Mouse (Mus musculus) hindbrain, embryonic 15.5 days (tissue): ENCODE data around the gene Ahdc1. TPM values are rescaled to one million over a fixed set of nuclear protein-coding genes. Genes with fewer than 3 reads are reported as not detected.
"Not testable (repeated sequence)": the region's sequence is repeated elsewhere in the genome, so short reads cannot be mapped to it uniquely, and the experiment has no call there.

Source experiments
- ATAC-seq: fragments of 200-750 bp; cut with Nextera tagmentation; 2 replicates; pipeline ENCODE4 v1.8.0; 2017; ENCODE audit warnings: low read depth, moderate number of reproducible peaks, moderate TSS enrichment; ENCODE audit not compliant: low FRiP score
- H3K27ac ChIP-seq: fragments of 300-500 bp; sonication (generic); replicated peaks from 2 replicates; pipeline ENCODE4 v1.5.1; 2015; ENCODE audit warnings: mild to moderate bottlenecking, inconsistent platforms
- H3K27me3 ChIP-seq: fragments of 300-500 bp; sonication (generic); 2 replicates; pipeline ENCODE4 v1.6.1; 2015; ENCODE audit warnings: control low read depth, inconsistent platforms
- H3K36me3 ChIP-seq: fragments of 300-500 bp; sonication (generic); 2 replicates; pipeline ENCODE4 v1.6.1; 2015; ENCODE audit warnings: control low read depth, inconsistent platforms
- H3K4me1 ChIP-seq: fragments of 300-500 bp; sonication (generic); replicated peaks from 2 replicates; pipeline ENCODE4 v1.6.1; 2015; ENCODE audit warnings: control low read depth, inconsistent platforms
- H3K4me2 ChIP-seq: fragments of 300-500 bp; sonication (generic); 2 replicates; pipeline ENCODE4 v1.6.1; 2015; ENCODE audit warnings: moderate library complexity, mild to moderate bottlenecking, inconsistent platforms
- H3K4me3 ChIP-seq: fragments of 300-500 bp; sonication (generic); 2 replicates; pipeline ENCODE4 v1.5.1; 2015; ENCODE audit warnings: mild to moderate bottlenecking, inconsistent platforms
- H3K9ac ChIP-seq: fragments of 300-500 bp; sonication (generic); 2 replicates; pipeline ENCODE4 v1.6.1; 2015; ENCODE audit warnings: inconsistent platforms
- H3K9me3 ChIP-seq: fragments of 300-500 bp; sonication (generic); 2 replicates; pipeline ENCODE4 v1.6.1; 2016; ENCODE audit warnings: control low read depth, inconsistent platforms
- WGBS: fragments of 180-500 bp; shearing (Covaris S2); methylation state at CpG from one replicate; pipeline ENCODE4 v1.1.7; 2015; 5-methylcytosine and 5-hydroxymethylcytosine counted together
- polyA plus RNA-seq: library from polyadenylated mRNA; unstranded; fragments of >200 nt; fragmentation: Nextera tagmentation; extraction: Ambion mirVana; gene quantifications from 2 replicates; pipeline ENCODE4 v1.2.1, GENCODE M21; 2015

The Ahdc1 gene
- polyA plus RNA-seq, 1 experiment from 2014 or later = 13.9 TPM

GRCm38 (mm10) chr4:133003316-133004018, 7.6 kb upstream of the Ahdc1 start:
- WGBS = 42% methylated on average over 21 of the region's 21 CpGs
- Histone ChIP-seq H3K9ac (no peak overlapping the region), H3K27ac (peak overlapping the region; percentile 46; the same call in 1 of the 2 replicates), H3K36me3 (no peaks in the 10 kb centered on the region), H3K4me2 (no peak overlapping the region), H3K4me3 (no peak overlapping the region), H3K27me3 (no peaks in the 10 kb centered on the region), H3K9me3 (no peaks in the 10 kb centered on the region), H3K4me1 (peaks cover 18% of the 10 kb centered on the region)
- no peak for ATAC-seq

GRCm38 (mm10) chr4:133005233-133005632, 5.8 kb upstream of the Ahdc1 start:
- no peak overlapping the region for H3K27ac ChIP-seq
- H3K4me3 ChIP-seq = no peak overlapping the region
- H3K9me3 ChIP-seq = no peaks in the 10 kb centered on the region
- no peaks in the 10 kb centered on the region for H3K36me3 ChIP-seq
- ATAC-seq = no peak
- peaks cover 6% of the 10 kb centered on the region; the same call in 1 of the 2 replicates for H3K27me3 ChIP-seq
- WGBS = 6% methylated on average over 3 of the region's 3 CpGs
- no peak overlapping the region for H3K9ac ChIP-seq
- H3K4me1 ChIP-seq = peaks cover 20% of the 10 kb centered on the region
- no peak overlapping the region for H3K4me2 ChIP-seq

DNA sequence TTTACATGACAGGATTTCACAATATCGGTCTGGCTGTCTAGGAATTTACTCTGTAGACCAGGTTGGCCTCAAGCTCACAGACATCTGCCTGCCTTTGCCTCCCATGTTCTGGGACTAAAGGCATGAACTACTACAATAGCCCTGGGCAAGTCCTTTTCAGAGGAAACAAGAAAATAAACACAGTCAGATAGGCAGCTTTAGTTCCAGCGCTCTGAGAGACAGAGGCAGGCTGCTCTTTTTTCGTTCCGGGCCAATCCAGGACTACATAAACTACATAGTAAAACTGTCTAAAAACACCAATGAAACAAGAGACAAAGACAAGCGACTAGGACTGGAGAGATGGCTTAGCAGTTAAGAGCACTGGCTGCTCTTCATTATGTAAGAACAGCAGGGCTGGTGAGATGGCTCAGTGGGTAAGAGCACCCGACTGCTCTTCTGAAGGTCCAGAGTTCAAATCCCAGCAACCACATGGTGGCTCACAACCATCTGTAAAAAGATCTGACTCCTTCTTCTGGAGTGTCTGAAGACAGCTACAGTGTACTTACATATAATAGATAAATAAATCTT, 5.1 kb upstream of the Ahdc1 start:
- not testable (repeated sequence) for H3K36me3 ChIP-seq, H3K4me3 ChIP-seq, H3K9ac ChIP-seq, H3K27ac ChIP-seq, H3K9me3 ChIP-seq, H3K4me2 ChIP-seq, ATAC-seq
- WGBS = 65% methylated on average over 6 of the region's 6 CpGs
- Histone ChIP-seq H3K27me3 (peaks cover 10% of the 10 kb centered on the region), H3K4me1 (peaks cover 27% of the 10 kb centered on the region)

DNA sequence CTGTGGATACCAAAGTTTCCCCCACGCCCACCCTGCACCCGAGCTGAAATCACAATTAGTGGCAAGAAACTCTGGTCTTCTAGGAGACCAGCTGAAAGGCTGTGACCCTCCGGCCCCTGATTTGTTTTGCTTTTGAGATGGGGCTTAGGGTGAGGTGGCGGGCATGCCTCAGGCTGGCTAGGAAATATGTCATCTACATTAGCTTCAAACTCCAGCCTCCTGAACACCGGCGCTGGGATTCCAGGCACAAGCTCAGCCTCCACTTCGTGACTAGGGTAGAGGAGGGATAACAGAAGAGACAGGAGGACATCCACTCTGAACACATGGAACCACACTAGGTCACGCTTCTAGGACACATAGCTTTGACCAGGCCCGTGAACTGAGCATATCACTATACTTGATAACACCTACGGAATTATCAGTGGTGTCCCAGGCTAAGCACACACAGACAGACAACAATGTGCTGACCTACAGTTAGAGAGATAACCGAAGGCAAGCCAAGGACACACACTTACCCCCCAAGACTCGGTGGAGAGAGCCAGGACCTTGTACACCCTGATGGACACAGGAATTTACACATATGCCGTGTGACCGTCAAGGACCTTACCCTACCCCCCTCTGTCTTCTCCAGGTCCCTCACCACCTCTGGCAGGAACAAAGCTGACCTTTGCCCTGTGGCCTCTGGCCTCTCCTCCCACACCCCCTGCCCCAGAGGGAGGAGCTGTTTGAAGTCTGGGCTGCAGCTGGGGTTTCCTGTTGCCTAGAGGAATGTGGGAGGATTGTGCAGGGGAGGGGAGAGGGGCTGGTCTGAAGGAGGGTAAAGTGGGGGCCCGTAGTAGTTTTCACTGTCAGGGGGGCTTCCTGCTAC, 3.3 kb upstream of the Ahdc1 start:
- no peaks in the 10 kb centered on the region for H3K36me3 ChIP-seq
- H3K4me1 ChIP-seq = peaks cover 28% of the 10 kb centered on the region
- WGBS = 38% methylated on average over 15 of the region's 15 CpGs
- H3K4me2 ChIP-seq = no peak overlapping the region
- no peak overlapping the region for H3K4me3 ChIP-seq
- no peak overlapping the region for H3K9ac ChIP-seq
- peaks cover 10% of the 10 kb centered on the region for H3K27me3 ChIP-seq
- no peak overlapping the region for H3K27ac ChIP-seq
- H3K9me3 ChIP-seq = no peaks in the 10 kb centered on the region
- ATAC-seq = no peak

GRCm38 (mm10) chr4:133009131-133009530, 1.9 kb upstream of the Ahdc1 start:
- no peak for ATAC-seq
- H3K4me1 ChIP-seq = peaks cover 27% of the 10 kb centered on the region
- no peaks in the 10 kb centered on the region for H3K36me3 ChIP-seq
- H3K4me2 ChIP-seq = no peak overlapping the region
- no peaks in the 10 kb centered on the region for H3K9me3 ChIP-seq
- WGBS = 2% methylated on average over 4 of the region's 4 CpGs
- H3K27ac ChIP-seq = no peak overlapping the region
- H3K4me3 ChIP-seq = no peak overlapping the region
- H3K9ac ChIP-seq = no peak overlapping the region
- H3K27me3 ChIP-seq = peaks cover 10% of the 10 kb centered on the region

GRCm38 (mm10) chr4:133009676-133010075, 1.4 kb upstream of the Ahdc1 start:
- no peak overlapping the region for H3K27ac ChIP-seq
- H3K4me3 ChIP-seq = no peak overlapping the region
- peaks cover 10% of the 10 kb centered on the region for H3K27me3 ChIP-seq
- no peaks in the 10 kb centered on the region for H3K9me3 ChIP-seq
- H3K4me2 ChIP-seq = no peak overlapping the region
- H3K36me3 ChIP-seq = no peaks in the 10 kb centered on the region
- H3K4me1 ChIP-seq = peaks cover 33% of the 10 kb centered on the region
- WGBS = 65% methylated on average over 5 of the region's 5 CpGs
- no peak for ATAC-seq
- no peak overlapping the region for H3K9ac ChIP-seq

DNA sequence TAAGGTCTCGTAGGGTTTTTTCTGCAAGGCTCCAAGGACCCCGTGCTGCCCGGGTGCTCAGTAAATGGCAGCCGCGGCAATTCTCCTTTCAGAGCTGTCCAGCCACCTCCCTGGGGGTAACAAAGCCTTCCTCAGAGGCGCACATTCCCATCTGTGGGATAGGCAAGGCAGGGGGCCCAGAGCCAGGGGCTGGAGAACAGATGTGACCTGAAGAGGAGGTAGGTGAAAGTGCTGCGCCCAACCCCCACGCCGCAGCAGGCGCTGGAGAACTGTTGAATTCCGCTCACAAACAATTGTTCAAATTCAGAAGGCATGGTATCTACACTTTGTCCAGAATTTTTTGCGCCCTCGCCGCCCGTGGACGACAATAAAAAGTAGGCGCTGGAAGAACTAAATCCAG, 449 bp upstream of the Ahdc1 start:
- Histone ChIP-seq H3K4me1 (peaks cover 39% of the 10 kb centered on the region), H3K27ac (0 out of 2 replicates have a peak overlapping the region, but pooled peaks have one; percentile 98), H3K4me2 (peak overlapping the region; percentile 95), H3K27me3 (peaks cover 10% of the 10 kb centered on the region), H3K9ac (no peak overlapping the region), H3K36me3 (no peaks in the 10 kb centered on the region), H3K9me3 (no peaks in the 10 kb centered on the region), H3K4me3 (peak overlapping the region; percentile 99)
- no peak for ATAC-seq
- under 1% methylated on average over 17 of the region's 17 CpGs for WGBS

- under 1% methylated on average over 60 of the region's 84 CpGs for WGBS
- Histone ChIP-seq H3K27ac (peak overlapping the region; percentile 98), H3K9ac (peak overlapping the region; percentile 98), H3K9me3 (no peaks in the 10 kb centered on the region), H3K4me2 (peak overlapping the region; percentile 95), H3K4me3 (peak overlapping the region; percentile 99), H3K27me3 (peaks cover 10% of the 10 kb centered on the region), H3K36me3 (no peaks in the 10 kb centered on the region), H3K4me1 (peaks cover 54% of the 10 kb centered on the region)
- ATAC-seq = no peak
These were observed 1.0 kb downstream of the Ahdc1 start for GRCm38 (mm10) chr4:133011821-133012775.

DNA sequence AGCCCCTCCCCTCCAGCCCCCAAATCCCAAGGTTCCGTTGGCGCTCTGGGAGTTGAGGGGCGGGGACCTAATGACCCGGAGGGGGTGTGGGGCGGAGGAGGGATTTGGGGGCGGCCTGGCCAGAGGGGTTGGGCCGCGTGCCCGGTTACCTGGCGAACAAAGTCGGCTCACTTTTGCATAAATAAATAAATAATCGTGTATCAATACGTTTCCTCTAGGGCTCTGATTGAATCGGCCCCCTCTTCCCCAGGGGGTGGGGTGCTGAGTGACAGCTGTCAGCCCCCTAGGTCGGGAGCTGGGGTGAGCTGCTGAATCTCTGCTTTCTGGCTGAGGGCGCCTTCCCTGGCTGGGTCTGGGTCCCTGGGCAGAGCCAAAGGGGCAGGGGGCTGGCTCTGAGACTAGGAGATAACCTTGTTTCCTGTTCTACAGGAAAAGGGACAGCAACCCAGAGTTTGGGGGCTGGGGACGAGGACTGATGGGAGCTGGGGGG, 1.8 kb downstream of the Ahdc1 start:
- Histone ChIP-seq H3K36me3 (no peaks in the 10 kb centered on the region), H3K4me3 (peak overlapping the region; percentile 99), H3K9ac (peak overlapping the region; percentile 98), H3K9me3 (no peaks in the 10 kb centered on the region), H3K4me2 (peak overlapping the region; percentile 95), H3K27ac (peak overlapping the region; percentile 98), H3K27me3 (peaks cover 10% of the 10 kb centered on the region), H3K4me1 (peaks cover 62% of the 10 kb centered on the region)
- ATAC-seq = peak; percentile 4; the same call in 1 of the 2 replicates
- under 1% methylated on average over 15 of the region's 17 CpGs for WGBS

DNA sequence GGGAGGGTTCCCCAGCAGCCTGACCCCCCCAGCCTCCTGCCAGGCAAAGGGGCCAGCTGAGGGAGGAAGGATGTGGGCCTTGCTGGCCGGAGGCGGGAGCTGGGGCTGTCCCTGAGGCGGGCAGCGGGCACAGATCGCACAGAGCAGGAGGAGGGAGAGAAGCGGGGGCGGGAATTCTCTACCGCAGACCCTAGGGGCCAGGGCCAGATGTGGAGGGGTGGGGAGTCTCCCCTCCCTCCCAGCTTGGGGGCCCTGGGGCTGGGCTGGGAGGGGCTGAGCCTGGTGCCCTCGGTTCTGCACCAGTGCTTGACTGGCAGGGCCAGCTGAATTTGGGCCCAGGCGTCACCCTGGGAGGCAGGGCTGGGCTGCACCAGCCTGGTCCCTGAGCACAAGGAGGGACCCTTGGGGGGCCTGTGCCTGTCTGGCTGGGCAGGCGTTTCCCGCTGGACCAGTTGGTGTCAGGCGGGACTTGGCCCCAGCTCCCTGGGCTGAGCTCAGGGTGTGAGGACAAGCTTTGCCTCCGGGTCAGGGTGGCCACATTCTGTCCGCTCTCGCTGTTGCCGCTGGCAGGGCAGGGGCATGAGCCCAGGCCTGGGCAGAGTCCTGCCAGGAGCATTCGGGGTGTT, 2.3 kb downstream of the Ahdc1 start:
- Histone ChIP-seq H3K4me3 (peak overlapping the region; percentile 99), H3K9ac (peak overlapping the region; percentile 98), H3K36me3 (no peaks in the 10 kb centered on the region), H3K9me3 (no peaks in the 10 kb centered on the region), H3K4me2 (peak overlapping the region; percentile 95), H3K4me1 (peaks cover 67% of the 10 kb centered on the region), H3K27ac (peak overlapping the region; percentile 98), H3K27me3 (peaks cover 10% of the 10 kb centered on the region)
- 1% methylated on average over 10 of the region's 18 CpGs for WGBS
- peak; percentile 20; the same call in 1 of the 2 replicates for ATAC-seq

- H3K27ac ChIP-seq = peak overlapping the region; percentile 98
These were observed 3.0 kb downstream of the Ahdc1 start for GRCm38 (mm10) chr4:133014088-133014487.

More at GRCm38 (mm10) chr4:133014088-133014487, 3.0 kb downstream of the Ahdc1 start:
- no peaks in the 10 kb centered on the region for H3K9me3 ChIP-seq
- peak overlapping the region; percentile 95 for H3K4me2 ChIP-seq
- H3K27me3 ChIP-seq = peaks cover 10% of the 10 kb centered on the region
- H3K9ac ChIP-seq = peak overlapping the region; percentile 98
- WGBS = 12% methylated on average over 5 of the region's 5 CpGs
- no peak for ATAC-seq
- peak overlapping the region; percentile 99 for H3K4me3 ChIP-seq
- H3K4me1 ChIP-seq = peaks cover 73% of the 10 kb centered on the region
- no peaks in the 10 kb centered on the region for H3K36me3 ChIP-seq
